Mouse (Mus musculus): ENCODE results near the gene Zfp92. TPM values are rescaled to one million over a fixed set of nuclear protein-coding genes. Genes with fewer than 3 reads are reported as not detected.
"Not testable (repeated sequence)": the region's sequence is repeated elsewhere in the genome, so short reads cannot be mapped to it uniquely, and the experiment has no call there.

The Zfp92 gene
- polyA plus RNA-seq, 1 experiment, result not detected

- Histone ChIP-seq H3K4me3 (no peak overlapping the region), H3K4me2 (ENCODE audit: low read depth) (no peak overlapping the region), H3K79me2 (ENCODE audit: control insufficient read depth, insufficient read depth) (no peaks in the 10 kb centered on the region)
Observed at GRCm38 (mm10) chrX:73391481-73391880, 19.4 kb upstream of the Zfp92 start.

GRCm38 (mm10) chrX:73396446-73396845 lies 14.4 kb upstream of the Zfp92 start:
- H3K27me3 ChIP-seq (ENCODE audit: control insufficient read depth, insufficient read depth, insufficient read length), result no peaks in the 10 kb centered on the region
- H3K79me2 ChIP-seq (ENCODE audit: control insufficient read depth, insufficient read depth), result no peaks in the 10 kb centered on the region
- H3ac ChIP-seq (ENCODE audit: control insufficient read depth, insufficient read length), result no peak overlapping the region
- H3K36me3 ChIP-seq (ENCODE audit: control insufficient read depth, insufficient read depth), result no peaks in the 10 kb centered on the region
- TF ChIP-seq MYOD1 (IDR thresholded peaks at IDR 0.05; ENCODE audit: control insufficient read depth in 1 of 3, insufficient read length in 2 of 3, low read depth in 2 of 3) (no peak), CEBPB (IDR thresholded peaks at IDR 0.05; ENCODE audit: insufficient read depth, poor library complexity, severe bottlenecking) (no peak), SRF (IDR thresholded peaks at IDR 0.05; ENCODE audit: control insufficient read depth, insufficient read length, low read depth) (no peak), E2F4 (IDR thresholded peaks at IDR 0.05; ENCODE audit: insufficient read depth) (no peak), MAX (IDR thresholded peaks at IDR 0.05; ENCODE audit: low read depth) (no peak), USF1 (IDR thresholded peaks at IDR 0.05; ENCODE audit: low read depth) (no peak), TCF12 (IDR thresholded peaks at IDR 0.05; ENCODE audit: insufficient read depth, poor library complexity, severe bottlenecking) (no peak), MYOG (IDR thresholded peaks at IDR 0.05; ENCODE audit: control insufficient read depth in 1 of 3, insufficient read depth in 1 of 3, insufficient read length in 2 of 3, low read depth in 2 of 3) (no peak), REST (IDR thresholded peaks at IDR 0.05; ENCODE audit: insufficient read depth, insufficient read length) (no peak), POLR2AphosphoS2 (IDR thresholded peaks at IDR 0.05; ENCODE audit: insufficient read length, low read depth) (no peak)
- H3K4me2 ChIP-seq (ENCODE audit: low read depth), result no peak overlapping the region
- no peak overlapping the region for H3K4me3 ChIP-seq

More at GRCm38 (mm10) chrX:73391481-73391880, 19.4 kb upstream of the Zfp92 start:
- Histone ChIP-seq H3ac (ENCODE audit: control insufficient read depth, insufficient read length) (no peak overlapping the region), H3K36me3 (ENCODE audit: control insufficient read depth, insufficient read depth) (no peaks in the 10 kb centered on the region), H3K27me3 (ENCODE audit: control insufficient read depth, insufficient read depth, insufficient read length) (no peaks in the 10 kb centered on the region)
- no peak for TF ChIP-seq POLR2A (IDR thresholded peaks at IDR 0.05; ENCODE audit: insufficient read length, low read depth)
- TF ChIP-seq TCF3 (IDR thresholded peaks at IDR 0.05; ENCODE audit: insufficient read length, low read depth), result no peak
- no peak for TF ChIP-seq E2F4 (IDR thresholded peaks at IDR 0.05; ENCODE audit: insufficient read depth)
- TF ChIP-seq MAX (IDR thresholded peaks at IDR 0.05; ENCODE audit: low read depth), result no peak
- TF ChIP-seq SRF (IDR thresholded peaks at IDR 0.05; ENCODE audit: control insufficient read depth, insufficient read length, low read depth), result no peak
- no peak for TF ChIP-seq MYOD1 (IDR thresholded peaks at IDR 0.05; ENCODE audit: control insufficient read depth in 1 of 3, insufficient read length in 2 of 3, low read depth in 2 of 3)
- TF ChIP-seq MYOG (IDR thresholded peaks at IDR 0.05; ENCODE audit: control insufficient read depth in 1 of 3, insufficient read depth in 1 of 3, insufficient read length in 2 of 3, low read depth in 2 of 3), result no peak
- TF ChIP-seq TCF12 (IDR thresholded peaks at IDR 0.05; ENCODE audit: insufficient read depth, poor library complexity, severe bottlenecking), result no peak
- TF ChIP-seq REST (IDR thresholded peaks at IDR 0.05; ENCODE audit: insufficient read depth, insufficient read length), result no peak
- no peak for TF ChIP-seq USF1 (IDR thresholded peaks at IDR 0.05; ENCODE audit: low read depth)
- TF ChIP-seq CEBPB (IDR thresholded peaks at IDR 0.05; ENCODE audit: insufficient read depth, poor library complexity, severe bottlenecking), result no peak

GRCm38 (mm10) chrX:73398636-73399035 lies 12.3 kb upstream of the Zfp92 start, which contains the start of gene Gm18336:
Gm18336 (minus strand) TSS chrX:73398736.
- H3K79me2 ChIP-seq (ENCODE audit: control insufficient read depth, insufficient read depth); H3K36me3 ChIP-seq (ENCODE audit: control insufficient read depth, insufficient read depth); H3K4me3 ChIP-seq; H3K27me3 ChIP-seq (ENCODE audit: control insufficient read depth, insufficient read depth, insufficient read length); H3ac ChIP-seq (ENCODE audit: control insufficient read depth, insufficient read length); H3K4me2 ChIP-seq (ENCODE audit: low read depth): not testable (repeated sequence)

GRCm38 (mm10) chrX:73400951-73401350 lies 9.9 kb upstream of the Zfp92 start:
- no peak overlapping the region for H3ac ChIP-seq (ENCODE audit: control insufficient read depth, insufficient read length)
- no peaks in the 10 kb centered on the region for H3K79me2 ChIP-seq (ENCODE audit: control insufficient read depth, insufficient read depth)
- no peak overlapping the region for H3K4me2 ChIP-seq (ENCODE audit: low read depth)
- H3K36me3 ChIP-seq (ENCODE audit: control insufficient read depth, insufficient read depth), result no peaks in the 10 kb centered on the region
- TF ChIP-seq USF1 (IDR thresholded peaks at IDR 0.05; ENCODE audit: low read depth) (no peak), E2F4 (IDR thresholded peaks at IDR 0.05; ENCODE audit: insufficient read depth) (no peak), SRF (IDR thresholded peaks at IDR 0.05; ENCODE audit: control insufficient read depth, insufficient read length, low read depth) (no peak), POLR2AphosphoS2 (IDR thresholded peaks at IDR 0.05; ENCODE audit: insufficient read length, low read depth) (no peak), TCF12 (IDR thresholded peaks at IDR 0.05; ENCODE audit: insufficient read depth, poor library complexity, severe bottlenecking) (no peak)
- no peak overlapping the region for H3K4me3 ChIP-seq
- no peaks in the 10 kb centered on the region for H3K27me3 ChIP-seq (ENCODE audit: control insufficient read depth, insufficient read depth, insufficient read length)

GRCm38 (mm10) chrX:73401616-73402015 lies 9.3 kb upstream of the Zfp92 start:
- no peaks in the 10 kb centered on the region for H3K79me2 ChIP-seq (ENCODE audit: control insufficient read depth, insufficient read depth)

More at GRCm38 (mm10) chrX:73401616-73402015, 9.3 kb upstream of the Zfp92 start:
- H3K36me3 ChIP-seq (ENCODE audit: control insufficient read depth, insufficient read depth), result no peaks in the 10 kb centered on the region
- no peaks in the 10 kb centered on the region for H3K27me3 ChIP-seq (ENCODE audit: control insufficient read depth, insufficient read depth, insufficient read length)
- H3K4me2 ChIP-seq (ENCODE audit: low read depth), result no peak overlapping the region
- H3ac ChIP-seq (ENCODE audit: control insufficient read depth, insufficient read length), result no peak overlapping the region
- H3K4me3 ChIP-seq, result no peak overlapping the region
- no peak for TF ChIP-seq MYOG (IDR thresholded peaks at IDR 0.05; ENCODE audit: control insufficient read depth in 1 of 3, insufficient read depth in 1 of 3, insufficient read length in 2 of 3, low read depth in 2 of 3)
- no peak for TF ChIP-seq REST (IDR thresholded peaks at IDR 0.05; ENCODE audit: insufficient read depth, insufficient read length)
- no peak for TF ChIP-seq CEBPB (IDR thresholded peaks at IDR 0.05; ENCODE audit: insufficient read depth, poor library complexity, severe bottlenecking)
- TF ChIP-seq TCF3 (IDR thresholded peaks at IDR 0.05; ENCODE audit: insufficient read length, low read depth), result no peak
- no peak for TF ChIP-seq TCF12 (IDR thresholded peaks at IDR 0.05; ENCODE audit: insufficient read depth, poor library complexity, severe bottlenecking)
- no peak for TF ChIP-seq USF1 (IDR thresholded peaks at IDR 0.05; ENCODE audit: low read depth)
- TF ChIP-seq SRF (IDR thresholded peaks at IDR 0.05; ENCODE audit: control insufficient read depth, insufficient read length, low read depth), result no peak
- TF ChIP-seq MAX (IDR thresholded peaks at IDR 0.05; ENCODE audit: low read depth), result no peak
- no peak for TF ChIP-seq E2F4 (IDR thresholded peaks at IDR 0.05; ENCODE audit: insufficient read depth)
- no peak for TF ChIP-seq POLR2AphosphoS2 (IDR thresholded peaks at IDR 0.05; ENCODE audit: insufficient read length, low read depth)
- TF ChIP-seq MYOD1 (IDR thresholded peaks at IDR 0.05; ENCODE audit: control insufficient read depth in 1 of 3, insufficient read length in 2 of 3, low read depth in 2 of 3), result no peak
- no peak for TF ChIP-seq POLR2A (IDR thresholded peaks at IDR 0.05; ENCODE audit: insufficient read length, low read depth)

Data from myocyte (in vitro differentiated cells).